Mouse (Mus musculus) urinary bladder, adult 18-20 months (tissue): ENCODE data around the gene Itga2.

Source experiments
- DNase-seq, 2 experiments: peaks; one replicate each; pipeline ENCODE4 v3.0.0; 2022; ENCODE audit warnings: low spot score in 2 of 2, mixed read lengths in 2 of 2

The Itga2 gene

DNA sequence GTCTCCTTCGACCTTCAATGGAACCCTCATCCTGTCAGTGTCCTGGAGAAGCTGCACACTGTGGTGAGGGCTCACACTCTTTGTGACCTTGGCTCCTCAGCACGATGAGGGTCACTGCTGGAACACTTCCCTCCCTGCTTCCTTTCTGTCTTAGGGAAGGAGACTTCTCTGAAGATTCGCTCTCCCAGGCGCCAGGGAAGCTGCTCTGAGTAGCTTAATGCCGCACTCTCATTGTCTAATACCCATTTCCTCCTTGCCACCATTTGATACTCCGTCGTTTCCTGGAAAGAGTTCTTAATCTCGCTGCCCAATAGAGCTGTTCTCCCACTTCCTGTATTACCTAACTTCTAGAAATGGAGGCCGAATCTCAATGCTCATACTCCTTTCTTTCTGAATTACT is 46.7 kb downstream of the Itga2 start:
- DNase-seq, result no peak

DNA sequence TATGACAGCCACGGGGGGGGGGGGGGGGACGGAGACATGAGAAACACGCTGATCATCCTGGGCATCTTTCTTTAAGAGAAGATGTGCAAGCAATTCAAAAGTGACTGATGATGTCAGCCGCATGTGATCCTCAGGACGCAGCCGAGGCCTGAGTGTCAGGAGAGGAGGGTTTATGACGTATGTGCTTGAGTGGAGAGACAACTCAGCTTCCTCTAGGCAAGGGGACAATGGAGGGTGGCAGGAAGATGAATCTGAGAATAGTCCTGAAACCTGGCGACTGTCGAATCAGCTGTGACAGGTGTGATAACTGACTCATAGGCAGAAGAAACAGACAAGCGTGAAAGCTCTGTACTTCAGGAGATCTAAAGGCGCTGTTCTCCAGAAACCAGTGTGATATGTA is 53.2 kb downstream of the Itga2 start:
- DNase-seq, result no peak

DNA sequence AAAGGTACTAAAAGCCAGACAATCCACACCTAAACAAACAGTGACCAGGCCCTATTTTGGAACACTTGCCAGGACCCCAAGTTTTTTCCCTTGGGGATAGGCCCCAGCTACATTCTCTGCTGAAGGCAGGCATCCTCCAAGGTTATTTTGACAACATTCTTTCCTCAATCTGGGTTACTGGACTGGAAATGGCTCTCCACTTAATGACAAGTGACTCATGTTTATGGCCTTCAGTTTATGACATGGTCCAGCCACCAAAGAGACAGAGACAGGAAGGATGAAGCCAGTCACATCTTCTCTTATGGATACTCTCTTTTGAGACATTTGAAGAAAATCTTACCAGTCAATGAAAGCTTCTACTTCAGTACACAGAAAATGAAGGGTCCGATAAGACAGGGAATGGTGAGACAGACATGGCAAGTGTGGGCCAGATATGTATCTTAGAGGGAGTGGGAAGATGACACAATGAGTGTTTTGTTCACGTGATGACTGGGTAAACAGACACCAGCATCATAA is 55.8 kb downstream of the Itga2 start:
- DNase-seq, result no peak

DNA sequence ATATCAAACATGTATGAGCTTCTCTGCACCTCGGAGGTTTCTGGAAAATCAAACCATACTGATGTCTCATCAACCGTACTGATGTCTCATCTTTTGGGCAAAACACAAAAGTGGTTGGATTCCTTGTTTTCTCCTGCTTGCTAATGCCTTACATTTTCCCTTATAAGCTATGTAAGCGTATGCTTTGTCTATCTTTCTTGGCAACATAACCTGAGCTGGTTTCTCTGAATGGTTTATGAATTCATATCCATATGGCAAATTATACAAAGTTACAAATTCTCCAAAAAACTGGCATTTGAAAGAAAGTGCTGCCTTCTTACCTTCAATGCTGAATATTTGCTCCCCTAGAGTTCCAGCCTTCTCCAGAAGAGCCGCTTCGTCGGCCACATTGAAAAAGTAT is 57.2 kb downstream of the Itga2 start:
- no peak for DNase-seq

DNA sequence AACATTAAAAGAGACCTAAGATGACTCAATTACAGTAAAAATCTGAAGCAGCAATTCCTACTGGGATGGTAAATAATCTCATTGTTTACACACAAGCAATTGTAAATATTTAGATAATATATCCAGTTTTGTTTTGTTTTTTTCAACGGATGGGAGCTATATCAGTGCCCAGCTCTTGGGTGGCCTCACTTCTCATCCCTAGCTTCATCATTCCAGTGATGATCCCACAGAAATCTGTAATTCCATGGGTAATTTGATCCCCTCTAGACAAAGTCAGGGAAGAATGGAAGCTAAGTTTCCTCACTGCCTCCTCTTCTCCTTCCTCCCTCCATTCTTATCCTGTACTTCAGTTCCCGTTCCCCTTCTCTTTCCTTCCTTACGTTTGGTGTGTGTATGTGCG is 74.4 kb downstream of the Itga2 start:
- DNase-seq, result no peak

DNA sequence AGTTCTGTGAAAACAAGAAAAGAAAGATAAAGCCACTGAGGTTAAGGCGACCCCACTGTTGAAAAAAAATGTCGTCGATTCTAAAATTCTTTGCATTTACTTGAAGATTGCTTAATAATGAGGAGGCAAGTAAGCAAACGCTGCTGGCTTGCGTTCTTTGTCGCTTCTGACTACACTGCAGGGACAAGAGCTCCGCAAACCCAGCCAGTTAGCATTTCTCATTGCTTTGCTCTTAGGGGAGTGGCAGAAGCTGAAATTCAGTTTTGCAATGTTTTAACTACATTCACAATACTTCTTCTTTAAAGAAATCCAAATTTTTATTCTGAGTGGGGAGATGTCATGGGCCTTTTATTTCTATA is 75.7 kb downstream of the Itga2 start:
- DNase-seq, result no peak

DNA sequence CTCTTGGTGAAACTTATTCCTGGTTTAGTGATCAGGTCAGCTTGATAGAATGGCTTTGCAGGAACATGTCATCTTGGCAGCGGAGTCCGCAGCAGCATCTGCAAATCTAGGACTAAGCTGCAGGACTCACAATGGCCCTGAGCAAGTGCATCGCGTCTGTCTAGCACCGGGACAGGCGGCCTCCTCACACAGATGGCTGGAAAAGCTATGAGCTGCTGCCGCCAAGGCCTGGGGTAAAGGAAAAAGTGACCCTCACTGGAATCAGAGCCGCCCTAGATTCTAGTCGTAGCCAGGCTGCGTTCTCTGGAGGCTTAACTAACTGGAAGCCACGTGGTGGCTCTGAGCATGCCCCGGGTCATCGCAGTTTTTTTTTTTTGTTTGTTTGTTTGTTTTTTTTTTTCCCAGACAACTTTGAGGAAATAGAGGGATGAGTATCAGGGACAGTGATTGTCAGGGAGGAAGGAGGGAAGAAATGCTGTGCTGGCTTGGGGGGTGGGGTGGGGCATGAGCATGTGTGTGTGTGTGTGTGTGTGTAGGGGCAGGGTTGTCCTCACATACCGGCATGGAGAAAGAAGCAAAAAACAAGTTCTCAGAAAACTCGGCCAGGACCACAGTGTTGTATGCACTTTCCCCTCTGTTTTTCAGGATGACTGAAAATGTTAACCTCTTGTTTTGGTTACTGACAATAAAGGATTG is 76.2 kb downstream of the Itga2 start:
- no peak for DNase-seq

DNA sequence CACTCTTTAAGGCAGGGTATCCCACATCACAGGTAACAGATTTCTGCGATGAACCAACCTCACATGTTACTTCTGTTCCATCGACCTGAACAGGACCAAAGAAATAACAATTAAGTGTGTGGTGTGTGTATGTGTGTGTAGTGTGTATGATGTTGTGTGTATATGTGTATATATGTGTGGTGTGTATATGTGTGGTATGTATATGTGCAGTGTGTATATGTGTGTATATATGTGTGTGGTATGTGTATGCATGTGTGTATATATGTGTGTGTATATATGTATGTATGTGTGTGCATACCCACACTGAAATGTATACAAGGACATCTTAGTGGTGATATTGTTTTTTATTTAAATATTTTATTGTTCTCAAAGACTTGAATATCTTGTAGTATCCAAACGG is 77.5 kb downstream of the Itga2 start:
- DNase-seq, result no peak

DNA sequence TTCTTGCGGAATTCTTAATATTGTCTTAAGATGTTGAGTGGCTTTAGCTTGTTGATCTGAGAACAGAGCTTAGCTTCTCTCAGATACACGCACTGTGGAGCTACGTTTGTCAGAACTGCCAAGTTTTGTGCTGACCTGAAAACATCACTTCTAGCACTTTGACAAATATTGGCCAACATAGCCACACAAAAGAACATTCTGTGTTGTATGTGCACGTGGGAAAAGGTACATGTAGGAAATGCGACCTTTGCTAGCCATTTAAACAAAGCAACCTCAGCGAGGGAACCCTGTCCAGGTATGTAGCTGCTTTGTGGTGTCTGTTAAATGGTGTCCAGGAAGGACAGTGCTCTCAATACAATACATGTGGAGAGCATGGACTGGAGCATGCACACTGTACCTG is 77.9 kb downstream of the Itga2 start:
- DNase-seq, result no peak

DNA sequence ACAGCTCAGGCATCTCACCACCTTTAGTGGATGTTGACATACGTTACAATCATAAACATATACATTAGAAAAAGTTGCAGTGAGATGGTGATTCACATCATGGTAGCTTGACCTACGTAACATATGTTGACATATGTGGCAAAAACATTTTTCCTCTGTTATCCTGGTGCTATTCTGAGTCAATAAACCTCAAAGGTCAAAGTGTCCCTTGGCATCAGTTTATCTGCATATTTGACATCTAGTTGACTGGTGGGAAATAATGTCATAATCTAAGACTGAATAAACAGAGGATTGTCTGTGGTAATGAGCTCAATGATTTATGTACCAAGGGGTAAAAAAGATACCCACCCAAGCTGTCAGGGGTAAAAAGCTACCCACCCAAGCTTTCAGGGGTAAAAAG is 78.7 kb downstream of the Itga2 start:
- DNase-seq, result no peak

DNA sequence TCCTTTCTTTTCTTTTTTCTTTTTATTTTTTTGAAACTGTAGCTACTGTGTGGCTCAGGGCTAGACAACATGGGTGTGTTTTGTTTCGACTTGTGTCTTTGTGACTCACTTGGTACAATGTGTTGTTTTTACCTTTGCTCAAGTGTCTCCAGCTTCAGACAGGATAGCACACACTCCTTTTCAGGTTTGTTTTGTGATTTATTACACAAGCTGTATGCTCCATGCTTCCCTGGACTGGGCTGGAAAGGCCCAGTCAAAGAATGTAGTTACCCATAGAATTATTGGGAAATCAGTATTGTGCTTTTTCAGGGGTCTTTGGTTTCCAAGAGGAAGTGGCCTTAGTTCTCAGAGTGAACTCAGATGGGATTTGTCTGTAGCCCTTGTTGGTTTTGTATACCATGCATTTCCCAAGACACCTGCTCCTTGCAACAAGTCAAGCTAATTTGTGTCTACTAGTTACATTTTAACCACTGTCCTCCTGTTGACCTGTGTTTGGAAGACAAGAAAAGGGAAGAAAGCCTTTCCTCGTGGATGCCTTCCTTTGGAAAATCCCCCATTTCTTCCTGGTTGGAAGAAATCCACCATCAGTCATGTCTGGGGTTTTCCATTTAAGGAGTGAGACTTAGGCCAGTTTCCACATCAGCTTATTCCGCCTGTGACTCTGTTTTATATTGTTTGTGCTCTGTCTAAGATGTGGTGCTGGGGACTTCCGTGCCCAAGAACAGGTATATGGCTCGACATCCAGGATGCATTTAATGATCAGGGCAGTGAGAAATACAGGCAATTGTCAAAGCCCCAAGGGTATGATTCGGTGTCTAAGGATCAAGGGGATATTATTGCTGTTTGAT is 79.4 kb downstream of the Itga2 start:
- no peak for DNase-seq

DNA sequence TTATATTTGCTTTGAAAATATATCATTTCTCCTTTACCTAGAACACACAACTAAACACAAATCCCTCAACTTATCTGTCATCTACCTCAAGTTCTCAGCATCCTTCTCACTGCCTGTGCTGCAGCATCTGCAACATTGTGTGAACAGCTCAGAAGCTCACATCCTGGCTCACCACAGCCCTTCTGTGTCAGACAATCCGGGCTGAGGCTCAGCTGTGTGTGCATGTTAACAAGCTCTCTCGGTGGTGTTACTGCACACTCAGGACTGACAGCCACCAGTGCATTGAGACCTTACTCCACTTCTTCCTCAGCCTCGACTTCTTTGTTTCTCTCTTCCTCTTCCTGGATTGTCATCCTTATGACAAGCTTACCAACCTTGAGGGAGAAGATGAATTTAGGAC is 83.0 kb downstream of the Itga2 start:
- no peak for DNase-seq

DNA sequence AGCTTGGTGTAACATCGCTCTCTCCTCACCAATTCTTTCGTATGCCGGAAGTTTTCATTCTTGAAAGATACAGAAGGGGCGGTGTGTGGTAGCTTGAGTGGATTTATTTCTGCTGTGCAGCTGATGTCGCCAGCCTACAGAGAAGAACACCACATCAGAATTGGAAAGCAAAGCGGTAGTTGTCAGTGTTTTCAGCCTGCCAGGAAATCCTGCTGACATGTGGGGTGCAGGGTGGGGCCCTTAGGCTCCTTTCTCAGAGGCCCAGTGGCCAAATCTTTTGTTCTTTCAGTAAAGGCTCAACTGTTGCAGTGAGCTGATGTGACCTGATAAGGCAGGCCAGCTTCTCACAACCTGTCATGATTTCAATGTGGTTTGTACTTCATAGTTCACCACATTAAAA is 86.1 kb downstream of the Itga2 start:
- DNase-seq, result no peak

DNA sequence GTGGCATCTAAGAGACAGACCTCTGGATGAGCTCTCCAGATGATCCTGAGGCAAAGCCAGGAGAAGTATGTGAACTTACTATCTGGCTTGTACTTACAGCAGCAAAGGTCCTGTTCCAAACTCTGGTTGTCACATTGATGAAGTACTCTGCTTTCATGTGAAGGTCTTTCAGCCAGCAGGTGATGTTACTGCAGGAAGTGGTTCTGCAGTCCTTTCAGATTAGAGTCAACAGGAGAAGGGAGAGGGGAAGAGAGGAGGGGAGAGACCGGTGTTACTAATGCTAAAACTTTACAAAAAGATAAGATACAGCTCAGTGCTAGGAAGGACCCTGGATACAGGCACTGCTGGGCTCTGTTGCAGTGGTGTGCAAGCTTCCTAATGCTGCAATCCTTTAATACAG is 88.6 kb downstream of the Itga2 start:
- no peak for DNase-seq

DNA sequence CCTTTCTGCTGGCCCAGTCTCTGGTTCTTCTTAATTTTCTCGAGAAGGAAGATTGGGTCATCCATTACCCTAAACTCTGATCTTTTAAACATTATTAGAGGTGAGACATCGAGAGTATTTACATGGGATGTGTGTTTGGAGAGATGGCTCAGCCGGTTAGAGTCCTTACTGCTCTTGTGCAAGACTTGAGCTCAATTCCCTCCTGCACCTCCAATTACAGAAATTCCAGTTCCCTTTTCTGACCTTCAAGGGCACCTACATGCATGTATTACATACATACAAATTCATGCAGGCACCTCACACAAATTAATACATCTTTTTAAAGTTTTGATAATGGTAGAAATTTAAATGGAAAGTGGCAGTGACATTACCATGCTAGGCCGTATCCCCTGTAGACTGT is 91.4 kb downstream of the Itga2 start:
- DNase-seq, result no peak

DNA sequence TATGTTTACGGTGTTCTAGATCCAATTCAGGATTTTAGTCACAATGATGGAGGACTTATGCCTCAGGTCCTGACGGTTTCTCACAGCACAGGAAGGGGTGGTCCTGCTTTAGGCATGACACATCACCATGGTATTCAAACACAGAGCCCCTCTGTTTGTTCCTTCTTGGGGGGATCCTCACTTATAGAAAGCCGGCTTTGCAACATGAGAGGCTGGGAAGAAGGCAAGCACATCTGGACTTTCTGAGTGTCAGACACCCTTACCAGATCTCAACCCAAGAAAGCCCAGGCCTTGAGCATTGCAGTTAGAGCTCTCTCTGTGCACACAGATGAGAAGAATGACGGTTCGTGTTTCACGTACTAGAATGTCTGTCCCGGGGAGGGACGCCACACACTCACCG is 92.8 kb downstream of the Itga2 start:
- DNase-seq, result no peak

DNA sequence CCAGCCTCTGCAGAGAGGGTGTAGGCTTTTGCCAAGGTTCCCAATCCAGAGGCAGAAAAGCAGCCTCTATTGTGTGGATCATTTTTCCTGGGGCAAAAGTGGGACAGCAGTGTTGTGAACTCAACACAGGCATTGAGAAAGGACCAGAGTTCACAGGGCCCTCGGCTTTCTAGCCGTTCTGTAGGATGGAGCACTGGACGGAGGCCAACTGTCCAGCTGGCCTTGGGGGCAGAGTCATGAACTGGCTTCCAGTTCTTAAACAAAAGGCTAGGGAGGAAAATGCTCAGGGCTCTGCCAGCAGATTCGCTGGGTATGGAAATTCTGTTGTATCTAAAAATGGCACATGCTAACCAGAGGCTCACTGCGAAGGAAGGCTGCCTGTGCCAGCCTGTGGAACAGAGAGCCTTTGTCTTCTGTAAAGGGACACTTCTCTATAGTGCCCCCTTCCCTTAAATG is 93.3 kb downstream of the Itga2 start:
- no peak for DNase-seq

DNA sequence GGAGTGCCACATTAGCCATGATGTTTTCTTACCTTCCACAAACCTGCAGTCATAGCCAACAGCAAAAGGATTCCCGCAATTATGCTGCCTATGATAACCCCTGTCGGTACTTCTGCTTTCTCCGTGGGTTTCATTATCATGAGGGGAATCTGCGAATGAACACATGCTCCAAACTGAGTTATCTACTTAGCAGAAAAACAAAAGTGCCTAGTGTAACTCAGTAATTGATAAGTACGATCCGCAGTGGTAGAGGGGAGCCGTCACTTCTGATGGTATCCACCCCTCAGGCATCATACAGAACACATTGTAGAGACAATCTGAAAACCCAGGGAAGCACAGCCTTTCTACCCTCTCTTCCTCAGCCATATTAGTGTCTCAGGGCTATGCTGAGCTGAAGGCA is 94.8 kb downstream of the Itga2 start:
- DNase-seq, result no peak

DNA sequence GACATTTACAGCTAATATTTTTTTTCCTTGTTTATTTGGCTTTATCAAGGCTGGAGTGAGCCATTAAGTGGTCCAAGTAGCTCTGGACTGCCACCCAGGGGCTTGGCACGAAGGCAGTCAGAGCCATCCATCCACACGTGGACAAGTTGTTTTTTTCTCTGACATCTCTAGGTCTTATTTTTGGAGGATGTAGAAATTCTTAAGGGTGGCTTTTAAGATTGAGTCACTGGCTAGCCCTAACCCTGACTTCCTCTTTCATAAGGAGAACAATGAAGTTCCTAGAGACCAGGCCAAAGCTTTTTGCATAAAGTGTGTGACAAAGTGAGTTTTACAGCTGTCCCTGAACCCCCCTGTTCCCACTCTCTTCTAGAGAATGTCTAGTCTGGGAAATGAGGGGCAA is 97.3 kb downstream of the Itga2 start:
- no peak for DNase-seq

DNA sequence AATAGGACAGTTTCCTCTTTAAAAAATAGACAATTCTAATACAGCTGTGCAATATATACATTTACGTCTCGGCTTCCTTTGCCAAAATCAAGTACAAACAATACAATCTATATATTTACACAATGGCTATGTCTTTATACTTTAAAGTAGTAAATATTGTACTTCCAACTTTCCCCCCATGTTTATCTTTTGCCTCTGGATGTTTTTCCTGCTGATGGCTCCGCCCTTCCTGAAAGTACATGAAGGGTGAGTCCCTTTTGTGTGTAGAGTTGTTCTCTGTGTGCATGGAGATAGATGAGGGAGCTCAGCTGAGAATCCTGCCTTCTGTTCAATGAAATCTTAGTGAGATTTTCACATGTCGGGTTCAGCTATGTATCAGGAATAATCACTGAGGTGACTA is 98.5 kb downstream of the Itga2 start:
- no peak for DNase-seq

DNA sequence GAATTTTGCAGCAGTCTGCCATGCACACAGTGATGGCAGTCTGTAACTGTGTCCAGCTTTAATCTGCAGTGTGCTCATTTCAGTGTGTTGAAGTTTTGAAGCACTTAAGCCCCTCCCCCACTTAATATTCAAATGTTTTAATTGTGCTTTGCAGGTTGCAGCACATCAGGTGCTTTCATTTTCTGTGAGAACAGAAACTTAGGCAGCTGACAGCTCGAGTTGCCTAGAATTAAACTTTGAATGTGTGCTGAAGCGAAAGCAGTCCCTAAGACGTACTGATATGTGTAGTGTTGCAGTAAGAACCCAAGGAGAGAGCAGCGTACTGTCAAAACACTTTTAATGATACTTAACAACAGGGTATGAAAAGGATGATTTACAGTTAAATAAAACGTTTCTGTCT is 99.1 kb downstream of the Itga2 start:
- DNase-seq, result no peak

DNA sequence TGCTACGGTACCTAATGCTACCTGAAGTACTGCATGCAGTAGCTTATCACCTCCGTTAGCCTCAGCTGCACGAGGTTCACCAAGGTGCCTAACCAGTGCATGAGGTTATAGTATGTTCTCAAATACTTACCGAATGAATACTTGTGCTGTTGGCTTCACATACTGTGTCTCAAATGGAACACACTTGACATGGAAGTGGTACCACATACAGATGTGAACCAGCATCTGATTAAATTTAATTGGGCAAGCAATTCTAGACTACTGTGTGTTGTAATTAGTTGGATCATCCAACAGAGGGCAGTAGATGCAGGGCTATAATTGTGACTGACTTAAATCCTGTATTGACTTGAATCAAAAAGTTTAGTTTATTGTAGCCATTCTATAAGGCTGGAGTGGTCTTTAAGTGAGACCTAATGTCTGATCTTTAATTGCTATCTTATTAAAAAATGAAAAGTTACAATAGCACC is 100.5 kb downstream of the Itga2 start:
- DNase-seq, result no peak

DNA sequence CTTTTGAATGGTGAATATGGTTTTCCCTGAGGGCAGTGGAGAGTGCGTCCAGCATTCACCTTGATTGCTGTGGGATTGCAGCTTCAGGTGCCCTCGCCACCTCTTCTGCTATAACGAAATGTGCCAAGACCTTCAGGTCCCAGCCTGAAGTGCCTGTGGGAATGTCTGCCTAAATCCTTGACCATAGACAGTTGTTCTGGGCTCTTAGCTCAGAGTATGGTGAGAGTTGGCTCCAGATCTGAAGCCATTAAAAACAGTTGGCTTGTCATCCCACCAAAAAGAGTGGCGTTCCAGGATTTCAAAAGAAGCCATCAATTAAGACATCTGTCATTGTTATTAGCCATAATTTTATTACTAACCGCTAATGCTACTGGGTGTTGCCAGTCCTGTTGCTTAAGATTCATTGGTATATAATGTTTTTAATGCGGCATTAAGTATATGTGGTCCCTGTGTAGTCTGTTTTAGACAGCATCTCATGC is 106.5 kb downstream of the Itga2 start:
- no peak for DNase-seq
